Mouse (Mus musculus): Measurements from ENCODE around the gene Tie1.

Gene Tie1

DNA sequence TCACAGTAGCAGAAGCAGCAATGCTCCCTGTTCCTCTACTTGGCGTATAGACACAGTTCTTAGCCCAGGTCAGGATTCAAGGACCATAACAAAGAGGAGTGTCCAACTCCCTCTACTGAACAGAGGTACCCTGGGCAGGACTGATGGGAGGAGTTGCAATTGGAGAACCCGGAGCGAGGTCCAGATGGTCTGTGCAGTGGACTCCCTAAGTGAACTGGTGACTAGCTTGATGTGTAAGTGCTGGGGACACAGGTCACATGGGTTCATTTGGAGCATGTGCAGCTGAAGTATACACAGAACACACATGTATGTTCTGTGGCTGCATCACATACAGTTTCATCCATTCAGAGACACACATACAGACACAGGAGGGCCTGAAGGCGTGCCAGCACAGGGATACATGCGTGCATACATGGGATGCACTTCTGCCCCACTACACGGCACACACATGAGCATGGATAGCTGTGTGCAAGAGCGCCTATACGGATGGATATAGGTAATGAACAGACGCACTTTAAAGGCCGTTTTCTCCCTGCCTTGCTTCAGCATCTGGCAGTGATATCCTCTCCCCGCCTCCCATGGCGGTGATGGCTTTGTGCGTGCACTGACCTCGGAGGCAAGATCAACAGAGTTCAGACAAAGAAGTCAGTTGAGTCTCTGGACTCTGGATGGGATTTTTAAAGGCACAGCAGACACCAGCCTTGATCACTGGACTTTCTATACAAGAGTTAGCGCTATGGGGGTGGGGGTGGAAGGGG, 12.9 kb downstream of the Tie1 start:
- ATAC-seq (ENCODE audit: low TSS enrichment), result no peak

DNA sequence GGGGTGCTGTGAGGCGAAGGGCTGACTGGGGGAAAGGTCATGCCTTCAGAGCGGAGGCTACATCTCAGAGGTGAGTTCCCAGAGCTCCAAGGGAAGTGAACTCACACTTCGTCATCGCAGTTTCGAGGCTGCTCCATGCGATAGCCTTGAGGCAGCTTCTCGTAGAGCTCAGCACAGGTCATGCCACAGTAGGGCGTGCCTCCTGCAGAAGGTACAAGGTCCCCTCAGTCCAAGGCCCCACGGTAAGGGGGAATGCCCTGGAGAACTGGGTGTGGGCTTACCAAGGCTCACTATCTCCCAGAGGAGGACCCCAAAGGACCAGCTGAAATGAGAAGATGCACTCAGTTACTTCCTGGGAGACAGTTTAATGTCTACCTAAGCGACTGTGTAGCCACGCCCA, 17.2 kb downstream of the Tie1 start:
- ATAC-seq (ENCODE audit: low TSS enrichment), result no peak

DNA sequence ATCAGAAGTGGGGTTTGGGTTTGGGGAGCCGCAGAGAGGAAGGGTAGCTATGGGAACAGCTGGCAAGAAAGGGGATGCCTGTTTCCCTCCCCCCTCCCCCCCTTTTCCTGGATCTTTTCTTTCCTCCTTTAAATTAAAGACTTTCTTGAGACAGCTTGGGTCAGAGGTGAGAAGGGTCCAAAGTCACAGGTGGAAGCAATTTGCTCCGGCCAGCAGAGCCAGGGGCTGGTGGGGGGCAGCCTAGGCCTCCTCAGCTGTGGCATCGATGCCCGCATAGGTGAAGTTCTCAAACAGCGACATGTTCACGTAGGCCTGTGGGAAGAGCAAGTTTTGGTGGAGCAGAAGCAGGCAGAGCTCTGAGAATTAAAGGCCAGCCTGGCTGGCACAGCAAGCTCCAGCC, 18.6 kb downstream of the Tie1 start:
- ATAC-seq (ENCODE audit: low TSS enrichment), result no peak

DNA sequence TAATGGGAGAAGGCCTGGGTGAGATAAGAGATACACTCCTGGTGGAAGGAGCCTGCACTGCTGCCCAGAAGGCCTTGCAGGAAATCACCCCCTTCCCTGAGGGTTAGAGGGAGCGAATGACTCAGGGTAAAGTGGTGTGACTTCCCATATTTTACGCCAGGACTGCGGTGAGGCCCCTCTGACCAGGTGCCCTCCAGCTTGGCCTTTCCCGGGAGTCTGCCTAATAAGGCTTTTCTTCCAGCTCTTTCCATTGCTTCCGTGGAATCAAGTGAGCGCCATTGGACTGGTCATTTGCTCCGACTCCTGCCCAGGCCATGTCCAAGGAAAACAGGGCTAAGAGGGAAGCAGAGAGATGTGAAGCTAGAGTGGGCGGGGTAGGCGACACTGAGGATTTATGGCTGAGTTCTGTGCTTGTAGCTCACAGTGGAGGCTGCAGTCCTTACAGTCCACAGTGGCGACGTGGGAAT, 24.1 kb downstream of the Tie1 start:
- no peak for ATAC-seq (ENCODE audit: low TSS enrichment)

DNA sequence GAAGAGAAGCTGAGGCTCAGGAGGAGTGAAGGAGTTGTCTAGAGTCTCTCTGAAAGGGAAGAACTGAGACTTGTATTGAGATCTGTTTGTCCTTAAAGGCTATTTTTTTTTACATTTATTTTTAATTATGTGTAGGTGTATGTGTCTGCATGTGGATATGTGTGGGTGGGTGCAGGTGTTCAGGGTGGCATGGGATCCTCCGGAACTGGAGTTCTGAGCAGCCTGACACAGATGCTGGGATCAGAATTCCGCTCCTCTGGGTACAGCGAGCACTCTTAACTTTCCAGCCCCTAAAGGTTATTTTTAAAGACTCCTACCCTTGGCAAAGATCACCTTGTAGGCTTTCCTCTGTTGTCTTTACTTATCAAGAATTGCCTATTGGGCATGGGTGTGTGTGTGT, 24.9 kb downstream of the Tie1 start:
- peak; percentile 72; the same call in 1 of the 2 replicates for ATAC-seq (ENCODE audit: low TSS enrichment)

DNA sequence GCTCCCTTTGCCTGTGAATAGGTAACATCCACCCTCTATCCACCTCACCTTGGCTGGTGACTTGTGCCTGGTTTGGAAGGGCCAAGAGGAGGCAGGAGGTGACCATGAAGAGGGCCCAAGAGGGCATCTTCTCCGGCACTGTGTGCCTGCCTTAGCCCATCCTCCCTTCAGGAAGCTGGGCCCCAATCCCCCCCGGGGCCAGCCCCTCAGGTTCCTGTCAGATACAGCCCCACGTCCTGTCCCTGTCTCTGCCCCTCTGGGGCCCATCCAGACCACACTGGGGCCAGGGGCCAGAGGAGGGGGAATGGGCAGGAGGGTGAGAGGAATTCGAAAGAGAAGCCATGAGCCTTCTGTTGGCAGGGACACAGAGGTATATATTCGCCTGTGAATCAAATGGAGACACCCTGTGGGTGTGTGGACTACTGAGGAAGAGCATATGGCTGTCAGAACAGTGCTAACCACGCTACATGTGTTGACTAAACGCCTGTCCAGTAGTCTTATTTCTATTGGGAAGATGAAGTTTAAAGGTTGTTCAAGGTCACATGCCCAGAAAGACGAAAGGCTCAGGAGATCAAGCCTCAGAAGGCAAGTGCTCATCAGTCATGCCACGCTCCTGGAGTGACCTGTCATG, 32.4 kb downstream of the Tie1 start, which contains the start of gene Mpl:
Mpl (minus strand) TSS at position 169 of the 631 bp plus-strand sequence.
- ATAC-seq (ENCODE audit: low TSS enrichment), result peak; percentile 90

DNA sequence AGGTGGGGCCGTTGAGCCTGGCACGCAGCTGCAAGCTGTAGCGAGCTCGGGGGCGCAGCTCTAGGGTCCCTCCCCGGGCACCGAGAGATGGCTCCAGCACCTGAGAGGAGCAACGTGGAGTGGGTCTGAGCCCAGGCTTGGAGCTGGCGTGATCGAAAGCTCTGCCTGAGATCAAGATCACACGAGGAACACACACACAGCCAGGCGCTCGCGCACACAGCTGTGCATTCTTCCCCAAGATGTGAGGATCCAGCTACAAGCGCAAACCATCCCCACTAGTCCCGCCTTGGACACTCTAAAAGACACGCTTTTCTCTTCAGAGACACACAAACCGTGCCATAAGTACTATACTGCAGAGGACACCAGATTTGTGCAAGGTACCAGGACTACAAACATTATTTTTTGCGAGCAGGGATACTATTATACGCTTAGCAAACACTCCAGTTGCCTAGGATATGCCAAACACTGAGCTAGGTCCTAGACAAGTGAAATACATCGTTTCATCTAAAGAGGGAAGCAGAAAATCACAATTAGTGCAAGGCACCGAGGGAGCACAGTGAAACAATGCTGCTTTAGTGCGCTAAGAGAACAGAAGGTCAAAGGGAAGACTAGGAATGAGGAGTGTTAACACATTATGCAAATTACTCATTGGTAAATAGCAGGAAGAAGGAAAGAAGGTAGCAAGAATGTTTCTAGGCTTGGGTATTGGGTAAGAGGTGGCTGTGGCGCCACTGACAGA, 43.3 kb downstream of the Tie1 start:
- peak; percentile 38 for ATAC-seq (ENCODE audit: low TSS enrichment)

DNA sequence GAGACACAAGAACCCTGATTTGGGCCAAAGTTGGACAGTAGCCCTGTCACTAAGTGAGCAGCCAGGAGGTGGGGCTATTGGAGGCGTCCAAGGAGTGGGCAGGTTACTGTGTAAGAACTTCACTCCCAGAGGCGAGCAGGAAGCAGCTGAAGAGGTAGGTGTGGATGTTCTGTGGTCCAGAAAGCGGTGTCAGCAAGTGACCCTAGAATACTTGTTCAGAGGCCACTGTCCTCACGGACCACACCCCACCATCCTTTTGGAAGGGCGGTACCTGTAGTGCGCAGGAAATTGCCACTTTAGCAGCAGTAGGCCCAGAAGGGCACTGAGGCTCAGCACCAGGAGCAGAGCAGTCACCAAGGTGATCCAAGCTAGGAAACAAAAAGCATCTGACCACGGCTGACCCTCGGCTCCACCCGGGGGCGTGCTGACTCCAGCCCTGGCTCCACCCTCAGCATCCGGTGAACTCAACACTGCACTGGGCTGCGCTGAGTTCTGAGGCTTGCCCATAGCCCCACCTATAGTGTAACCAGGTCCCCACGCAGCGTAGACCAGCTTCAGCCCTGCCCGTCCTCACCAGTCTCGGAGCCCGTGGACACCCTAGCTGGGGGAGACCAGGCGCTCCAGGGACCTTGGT, 44.0 kb downstream of the Tie1 start:
- ATAC-seq (ENCODE audit: low TSS enrichment), result peak; percentile 45

DNA sequence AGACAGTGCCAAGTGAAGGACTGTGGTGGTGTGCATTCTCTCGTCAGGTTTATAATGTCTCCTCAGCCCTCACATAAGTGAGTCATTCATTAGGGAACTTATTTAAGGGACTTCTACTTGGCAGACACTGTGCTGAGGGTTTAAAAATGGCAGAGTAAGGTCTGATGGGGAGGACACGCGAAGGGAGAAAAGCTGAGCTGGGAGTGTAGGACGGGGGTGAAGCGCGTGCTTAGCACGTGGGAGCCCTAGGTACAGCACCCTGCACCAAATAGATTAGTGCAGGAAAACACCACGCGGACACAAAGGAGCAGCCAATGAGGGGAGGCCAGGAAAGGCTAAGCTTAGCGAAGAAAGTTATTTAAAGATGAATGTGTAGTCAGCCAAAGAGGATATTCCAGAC, 44.8 kb downstream of the Tie1 start:
- peak; percentile 73 for ATAC-seq (ENCODE audit: low TSS enrichment)

DNA sequence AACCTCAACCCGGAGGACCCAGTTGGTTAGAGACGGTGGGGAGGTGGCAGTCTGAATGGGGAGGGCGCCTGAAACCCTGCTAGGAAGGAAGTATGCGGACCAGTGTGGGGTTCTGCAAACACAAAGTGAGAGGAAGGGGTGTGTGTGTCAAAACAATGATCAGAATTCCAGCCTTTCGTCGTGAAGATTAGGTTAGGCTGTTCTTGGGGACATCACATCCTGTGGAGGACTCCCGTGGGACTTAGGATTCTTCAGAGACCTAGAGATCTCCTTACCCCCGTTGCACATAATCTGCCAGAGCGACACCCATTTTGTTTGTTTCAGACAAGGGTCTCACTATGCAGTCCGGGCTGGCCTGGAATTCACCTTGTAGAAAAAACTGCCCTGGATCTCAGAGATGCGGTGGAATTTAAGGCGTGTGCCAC, 52.0 kb downstream of the Tie1 start:
- ATAC-seq (ENCODE audit: low TSS enrichment), result no peak

DNA sequence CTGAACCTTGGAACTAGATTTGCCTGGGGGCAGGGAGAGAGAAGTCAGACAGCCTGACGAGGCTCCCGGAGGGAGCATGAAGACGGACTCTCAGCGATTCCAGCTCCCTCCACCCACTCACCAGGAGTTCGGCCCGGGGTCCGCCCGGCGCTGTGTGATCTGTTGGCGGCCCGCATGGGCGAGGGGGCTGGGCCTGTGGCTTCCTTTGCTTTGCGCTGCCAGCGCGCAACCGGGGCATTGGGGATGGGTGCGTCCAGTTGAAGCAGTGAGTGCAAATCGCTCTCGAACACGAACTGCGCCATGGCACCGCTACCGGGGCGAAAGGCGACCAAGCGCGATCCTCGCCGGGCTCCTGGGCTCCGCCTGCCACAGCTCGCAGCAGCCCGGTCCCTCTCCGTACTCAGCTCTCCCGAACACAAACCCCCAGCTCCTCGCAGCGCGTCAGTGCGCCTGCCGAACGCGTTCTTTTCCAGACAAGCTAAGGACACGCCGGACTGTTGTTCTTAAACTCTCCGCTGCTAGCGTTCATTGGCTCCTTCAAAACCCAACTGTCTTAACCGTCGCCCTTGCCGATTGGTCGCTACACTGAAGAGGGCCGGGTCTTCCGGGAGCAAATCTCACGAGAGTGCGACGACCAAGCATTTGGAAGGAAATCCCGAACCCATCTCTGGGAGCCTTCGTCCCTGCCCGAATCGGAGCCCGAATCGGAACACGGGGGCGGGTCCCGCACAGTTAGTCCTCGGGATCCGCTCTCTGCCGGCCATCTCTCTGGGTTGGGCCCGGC, 52.8 kb downstream of the Tie1 start, which contains the start of gene Cdc20:
Cdc20 (minus strand) TSS at position 533 of the 784 bp plus-strand sequence.
- peak; percentile 98 for ATAC-seq (ENCODE audit: low TSS enrichment)

DNA sequence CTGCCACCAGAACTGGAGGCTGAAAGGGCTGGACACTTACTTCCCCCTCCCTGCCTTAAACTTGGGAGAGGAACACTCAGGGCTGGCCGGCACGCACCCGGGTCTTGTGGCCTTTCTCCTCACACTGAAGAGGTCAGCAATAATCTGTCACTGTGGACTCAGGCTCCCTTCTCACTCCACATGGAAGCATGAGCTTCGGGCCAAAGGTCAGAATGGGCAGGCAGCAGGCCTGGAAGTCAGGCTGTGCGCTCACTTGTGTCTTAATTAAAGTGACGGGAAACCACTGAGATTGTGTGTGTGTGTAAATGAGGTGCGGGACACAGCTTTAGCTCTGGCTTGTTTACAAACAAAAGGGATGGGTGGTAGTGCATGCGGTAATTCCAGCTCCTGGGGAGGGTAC, 57.5 kb downstream of the Tie1 start:
- ATAC-seq (ENCODE audit: low TSS enrichment), result no peak

DNA sequence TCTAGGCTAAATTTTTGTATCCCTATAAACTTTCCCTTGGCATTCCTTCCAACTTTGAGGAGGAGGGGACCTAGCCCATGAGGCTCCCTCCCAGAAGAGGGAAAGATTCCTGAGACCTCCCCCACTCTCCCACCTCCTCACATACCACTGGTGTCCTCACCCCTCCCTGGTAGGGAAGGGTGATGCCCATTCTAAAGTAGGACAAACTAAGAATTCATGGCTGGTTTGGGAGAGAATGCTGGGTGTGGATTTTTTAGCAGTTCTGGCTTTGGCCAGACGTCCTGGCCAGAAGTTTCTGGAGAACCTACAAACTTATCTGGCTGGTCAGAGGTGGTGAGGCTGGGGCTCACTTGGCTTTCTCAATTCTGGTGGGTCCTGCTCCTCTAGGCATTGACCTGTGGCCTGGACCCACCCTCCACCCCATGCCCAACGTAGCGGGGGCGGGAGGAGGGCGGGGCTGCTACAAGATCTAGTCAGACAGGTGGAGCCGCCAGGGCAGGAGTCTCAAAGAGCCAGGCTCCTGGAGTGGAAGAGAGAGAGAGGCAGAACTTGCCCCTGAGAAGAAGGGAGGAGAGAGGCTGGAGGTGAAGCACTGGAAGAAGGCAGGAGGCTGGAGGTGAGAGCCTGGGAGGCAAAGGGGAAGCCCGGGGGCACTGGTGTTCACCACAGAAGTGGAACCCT, 60.5 kb downstream of the Tie1 start:
- no peak for ATAC-seq (ENCODE audit: low TSS enrichment)

DNA sequence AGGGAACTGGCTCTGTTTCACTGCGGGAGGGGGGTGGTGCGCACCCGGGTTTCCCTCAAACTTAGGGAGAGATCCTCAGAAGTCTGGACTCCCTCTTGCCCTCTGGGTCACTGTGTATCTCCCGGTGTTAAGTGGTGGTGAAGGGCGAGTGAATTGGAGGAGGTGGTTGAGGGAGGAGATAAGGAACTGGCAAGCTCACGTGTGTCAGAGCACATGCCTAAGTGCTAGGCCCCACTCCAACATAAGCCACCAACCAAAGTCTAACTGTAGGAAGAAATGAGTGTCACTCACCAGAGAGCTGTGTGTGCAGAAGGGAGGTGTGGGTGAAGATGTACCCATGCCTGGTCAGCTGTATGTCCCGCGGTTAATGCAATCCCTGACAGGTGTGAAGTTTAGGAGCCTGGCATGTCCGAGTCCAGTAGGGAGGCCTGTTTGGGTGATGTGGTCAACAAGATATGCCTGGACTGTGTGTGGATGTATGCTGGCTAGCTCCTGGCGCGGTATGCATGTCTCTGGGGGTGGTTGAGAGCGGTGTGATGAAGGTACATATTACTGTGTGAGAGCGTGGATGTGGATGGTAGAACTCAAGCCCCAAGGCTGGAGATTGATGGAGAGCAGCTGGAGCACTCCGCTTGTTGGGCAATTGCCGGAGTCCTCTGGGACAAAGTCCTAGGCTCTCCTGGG, 61.2 kb downstream of the Tie1 start:
- no peak for ATAC-seq (ENCODE audit: low TSS enrichment)

DNA sequence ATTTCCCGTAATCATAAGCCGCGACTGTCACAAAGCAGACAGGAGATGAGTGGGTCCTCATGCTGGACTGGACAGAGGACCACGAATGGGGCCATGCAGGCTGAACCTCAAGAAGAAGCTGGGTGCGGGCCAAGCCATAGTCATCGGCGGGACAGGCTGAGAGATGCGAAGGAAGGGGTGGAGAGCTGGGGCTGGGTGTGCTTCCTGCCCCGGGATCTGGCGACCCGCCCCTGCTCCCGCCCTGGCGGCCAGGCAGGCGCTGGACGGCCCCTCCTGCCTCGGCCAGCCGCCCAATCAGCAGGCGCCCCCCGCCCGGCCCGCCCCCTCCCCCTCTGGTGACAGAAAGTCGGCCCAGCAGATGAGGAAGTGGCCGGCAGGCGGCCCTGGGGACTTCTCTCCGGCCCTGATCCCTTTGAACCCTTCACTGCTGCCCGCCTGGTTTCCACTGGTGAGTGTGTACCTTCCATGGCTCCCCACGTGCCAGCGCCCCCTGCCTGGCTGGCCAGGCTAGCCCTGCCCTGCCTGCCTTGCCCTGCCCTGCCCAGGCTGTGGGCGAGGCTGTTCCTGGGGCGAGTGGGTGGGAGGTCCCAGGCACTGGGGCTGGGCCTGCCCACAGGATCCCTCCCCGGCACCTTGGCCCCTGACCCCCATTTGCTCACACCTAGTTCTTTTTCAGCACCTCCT, 62.0 kb downstream of the Tie1 start, which contains the start of gene Elovl1:
Elovl1 (plus strand) TSS at position 326 of the 684 bp plus-strand sequence.
- peak; percentile 36 for ATAC-seq (ENCODE audit: low TSS enrichment)

DNA sequence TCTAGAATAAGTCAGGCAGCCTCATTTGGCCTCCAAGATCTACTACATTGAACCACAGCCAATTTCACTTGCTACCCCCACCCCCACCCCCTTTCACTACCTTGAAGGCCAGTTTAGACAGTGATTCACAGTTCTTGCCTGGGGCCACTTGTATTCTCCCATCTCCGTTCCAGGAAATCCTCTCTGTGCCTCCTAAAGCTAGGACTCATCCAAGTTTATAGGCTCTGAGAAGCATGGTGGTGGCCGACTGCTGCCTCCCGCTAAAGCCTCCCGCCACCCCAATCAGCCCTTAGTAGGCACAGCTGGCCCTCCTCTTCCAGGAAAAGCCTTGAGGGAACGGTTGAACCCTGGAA, 62.5 kb downstream of the Tie1 start:
- ATAC-seq (ENCODE audit: low TSS enrichment), result 0 out of 2 replicates have a peak, but pooled peaks have one; percentile 9

DNA sequence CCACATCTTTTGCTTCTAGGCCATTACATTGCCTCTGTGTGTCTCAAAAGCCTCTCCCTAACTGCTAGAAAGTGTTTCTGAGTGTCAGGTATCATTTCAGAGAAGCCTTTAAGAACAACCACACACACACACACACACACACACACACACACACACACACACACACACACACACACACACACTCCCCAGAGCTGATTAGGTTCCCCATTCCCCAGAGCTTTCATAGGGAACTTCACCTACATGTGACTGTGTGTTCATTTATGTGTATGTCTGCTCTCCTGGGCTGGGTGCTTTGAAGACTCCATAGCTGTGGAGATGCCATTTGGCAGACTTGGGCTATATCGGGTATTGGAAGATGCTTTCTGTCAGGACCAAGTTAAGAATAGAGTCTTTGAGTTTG, 64.5 kb downstream of the Tie1 start:
- no peak for ATAC-seq (ENCODE audit: low TSS enrichment)

DNA sequence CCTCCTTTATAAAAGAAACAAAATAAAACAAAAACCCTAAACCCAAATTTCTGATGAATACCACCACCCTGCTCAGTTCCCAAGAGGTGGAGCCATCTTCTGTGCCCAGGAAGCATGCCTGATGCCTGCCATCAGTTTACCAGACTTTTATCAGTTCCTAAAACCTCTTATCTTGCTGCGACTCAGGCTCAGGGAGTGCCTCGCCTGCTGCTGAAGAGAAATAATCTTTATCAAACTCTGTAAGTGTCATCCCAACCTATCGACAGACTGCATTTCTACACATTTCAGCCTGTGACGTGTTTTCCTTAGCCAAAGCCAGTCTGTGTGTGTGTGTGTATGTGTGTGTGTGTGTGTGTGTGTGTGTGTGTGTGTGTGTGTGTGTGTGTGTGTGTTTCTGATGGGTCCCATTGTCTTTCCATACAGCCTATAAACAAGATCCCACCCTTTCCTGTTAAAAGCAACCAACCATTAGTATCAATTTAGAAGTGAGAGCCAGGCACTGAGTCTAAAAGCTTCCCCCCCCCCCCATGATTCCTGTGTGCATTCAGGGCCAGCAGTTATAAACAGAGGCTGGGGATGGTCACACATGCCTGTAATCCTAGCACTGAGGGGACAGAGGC, 65.2 kb downstream of the Tie1 start:
- no peak for ATAC-seq (ENCODE audit: low TSS enrichment)

DNA sequence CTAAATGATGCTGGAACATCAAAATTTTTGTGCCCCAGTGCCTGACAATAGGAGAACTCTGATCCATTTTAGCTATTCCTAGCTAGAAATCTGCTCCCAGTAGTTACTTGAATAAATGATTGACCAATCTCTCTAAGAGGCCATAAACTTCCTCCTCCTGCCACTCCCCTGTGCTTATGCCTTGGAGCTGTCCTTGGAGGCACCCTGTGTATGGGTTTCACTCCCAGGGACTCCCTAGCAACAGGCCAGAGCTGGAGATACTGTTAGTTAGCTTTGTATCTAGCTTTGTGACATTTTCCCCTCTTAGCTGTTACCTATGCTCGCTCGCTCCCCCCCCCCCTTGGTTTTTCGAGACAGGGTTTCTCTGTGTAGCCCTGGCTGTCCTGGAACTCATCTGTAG, 68.5 kb downstream of the Tie1 start:
- no peak for ATAC-seq (ENCODE audit: low TSS enrichment)
